Mouse (Mus musculus) cerebellum, postnatal 36 days (tissue): Measurements from ENCODE around the gene Trp73.

Experiments
- DNase-seq, 2 experiments: peaks; one replicate each; pipeline ENCODE4 v3.0.0; 2021 to 2022; ENCODE audit warnings: mixed read lengths in 2 of 2

Trp73 gene

DNA sequence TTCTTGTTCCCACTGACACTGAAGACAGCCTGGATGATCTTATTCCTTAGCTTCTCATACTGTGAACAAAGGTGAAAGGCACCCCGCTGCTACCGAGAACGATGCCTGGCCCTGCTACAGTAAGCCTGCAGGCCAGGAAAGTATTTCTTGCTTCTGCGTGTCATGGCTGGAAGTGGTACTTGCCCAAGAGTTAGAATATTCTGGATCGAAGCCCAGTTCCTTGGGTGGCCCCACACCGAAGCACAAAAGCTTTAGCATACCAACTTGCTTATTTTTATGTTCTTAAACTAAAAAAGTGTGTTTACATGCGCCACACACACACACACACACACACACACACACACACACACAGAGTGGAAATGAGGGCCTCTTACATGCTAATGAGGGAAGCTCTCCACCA lies 111.9 kb downstream of the Trp73 start:
- DNase-seq: no peak

- no peak for DNase-seq
Measured at GRCm38 (mm10) chr4:154026441-154026761, 113.6 kb downstream of the Trp73 start.

DNA sequence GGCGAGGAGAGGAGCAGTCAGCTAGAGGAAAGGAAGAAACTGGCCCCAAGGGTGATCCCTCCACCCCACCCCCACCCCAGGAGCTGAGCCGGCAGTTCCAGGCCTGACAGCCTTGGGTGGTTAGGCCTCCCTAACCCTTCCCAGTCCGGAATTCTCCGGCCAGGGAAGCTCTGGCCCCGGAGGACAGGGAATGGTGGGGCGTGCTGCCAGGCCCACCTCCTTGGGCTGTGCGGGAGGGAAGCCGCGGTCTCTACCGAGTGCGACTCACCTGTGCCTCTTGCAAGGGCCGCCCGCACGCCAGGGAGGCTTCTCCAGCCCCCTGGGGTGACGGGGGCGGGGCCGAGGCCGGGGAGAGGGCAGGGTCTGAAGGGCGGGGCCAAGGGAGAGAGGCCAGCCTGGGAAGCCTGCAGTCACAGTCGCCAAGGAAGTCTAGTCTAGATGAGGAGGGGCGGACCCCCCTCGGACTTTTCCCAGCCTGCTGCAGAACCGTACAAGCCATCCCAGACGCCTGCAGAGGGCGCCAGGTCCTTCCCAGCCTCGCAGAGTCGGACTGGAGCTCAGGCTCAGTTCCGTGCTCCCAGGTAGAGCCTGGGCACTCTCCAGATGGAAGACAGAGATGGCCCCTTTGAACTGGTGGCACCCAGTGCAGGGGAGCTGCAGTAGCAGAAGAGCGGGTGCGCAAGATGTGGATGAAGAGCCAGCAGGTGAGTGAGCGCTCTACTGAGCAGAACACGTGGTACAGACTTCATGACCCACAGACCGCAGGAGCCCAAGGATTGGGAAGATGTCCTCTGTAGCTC lies 114.2 kb downstream of the Trp73 start, which contains the start of gene Smim1:
Gene Smim1 (minus strand): TSS at position 590 of the 800 bp plus-strand sequence.
- DNase-seq: peak; percentile 59 to 64

- no peak for DNase-seq
Measured at GRCm38 (mm10) chr4:154024729-154025521, 115.1 kb downstream of the Trp73 start.

GRCm38 (mm10) chr4:154023754-154024601 lies 116.0 kb downstream of the Trp73 start:
- no peak for DNase-seq

DNA sequence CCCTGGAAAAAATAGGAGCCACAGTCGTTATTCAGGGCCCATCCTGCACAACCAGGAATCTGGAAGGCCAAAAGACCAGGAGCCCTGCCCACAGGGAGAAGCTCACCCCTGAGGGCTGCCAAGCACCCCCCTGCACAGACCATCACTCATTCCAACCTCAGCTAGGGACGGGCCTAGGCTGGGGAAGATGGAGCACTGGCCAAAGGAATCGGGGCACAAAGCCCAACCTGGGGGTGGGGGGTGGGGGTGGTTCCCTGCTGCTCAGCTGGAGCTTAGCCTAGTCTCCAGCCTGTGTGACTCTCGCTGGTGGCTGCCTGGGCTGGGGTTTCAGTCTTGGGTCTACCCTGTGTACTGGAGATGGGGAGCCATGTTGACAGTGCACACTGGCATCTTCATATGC lies 117.2 kb downstream of the Trp73 start:
- no peak for DNase-seq

GRCm38 (mm10) chr4:154022407-154022806 lies 117.6 kb downstream of the Trp73 start:
- DNase-seq: no peak

GRCm38 (mm10) chr4:154021432-154021831 lies 118.6 kb downstream of the Trp73 start:
- DNase-seq: no peak

- peak in 1 of 2 experiments; percentile 46 for DNase-seq
Measured at GRCm38 (mm10) chr4:154019571-154019970, 120.4 kb downstream of the Trp73 start.

DNA sequence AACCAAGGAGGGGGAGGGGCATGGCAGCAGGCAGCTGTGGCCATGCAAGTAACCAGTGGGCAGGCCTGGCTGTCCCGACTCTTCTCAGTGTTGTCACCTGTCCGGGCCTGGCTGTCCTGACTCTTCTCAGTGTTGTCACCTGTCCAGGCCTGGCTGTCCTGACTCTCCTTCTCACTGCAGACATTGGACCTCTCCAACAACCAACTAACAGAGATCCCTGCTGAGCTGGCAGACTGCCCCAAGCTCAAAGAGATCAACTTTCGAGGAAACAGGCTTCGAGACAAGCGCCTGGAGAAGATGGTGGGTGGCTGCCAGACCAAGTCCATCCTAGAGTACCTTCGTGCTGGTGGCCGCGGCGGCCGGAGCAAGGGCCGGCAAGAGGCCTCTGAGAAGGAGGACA lies 124.5 kb downstream of the Trp73 start:
- DNase-seq: no peak

DNA sequence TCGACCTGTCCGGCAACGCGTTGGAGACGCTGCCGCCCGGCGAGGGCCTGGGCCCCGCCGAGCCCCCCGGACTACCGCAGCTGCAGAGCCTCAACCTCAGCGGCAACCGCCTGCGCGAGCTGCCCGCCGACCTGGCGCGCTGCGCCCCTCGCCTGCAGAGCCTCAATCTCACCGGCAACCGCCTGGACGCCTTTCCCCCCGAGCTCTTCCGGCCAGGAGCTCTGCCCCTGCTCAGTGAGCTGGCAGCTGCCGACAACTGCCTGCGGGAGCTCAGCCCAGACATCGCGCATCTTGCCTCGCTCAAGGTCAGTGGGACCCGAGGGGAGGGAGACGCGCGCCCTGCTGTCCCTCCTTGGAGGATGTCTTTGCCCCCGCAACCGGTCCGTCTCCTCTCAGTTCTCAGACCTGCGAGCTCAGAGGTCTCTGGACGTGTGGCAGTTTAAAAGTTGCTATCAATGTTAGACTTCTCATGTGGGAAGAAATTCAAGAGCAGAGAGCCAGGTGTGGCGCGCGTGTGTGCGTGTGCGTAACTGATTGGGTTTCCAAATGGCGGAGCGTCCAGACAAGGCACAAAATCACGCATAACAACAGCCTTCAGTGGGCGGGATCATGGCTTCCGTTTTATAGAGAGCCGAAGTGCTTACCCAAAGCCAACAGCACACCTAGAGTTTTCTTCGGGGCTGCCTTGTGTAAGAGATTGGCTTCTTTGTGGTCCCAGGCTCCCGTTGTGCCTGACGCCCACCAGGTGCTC lies 127.7 kb downstream of the Trp73 start:
- no peak for DNase-seq

DNA sequence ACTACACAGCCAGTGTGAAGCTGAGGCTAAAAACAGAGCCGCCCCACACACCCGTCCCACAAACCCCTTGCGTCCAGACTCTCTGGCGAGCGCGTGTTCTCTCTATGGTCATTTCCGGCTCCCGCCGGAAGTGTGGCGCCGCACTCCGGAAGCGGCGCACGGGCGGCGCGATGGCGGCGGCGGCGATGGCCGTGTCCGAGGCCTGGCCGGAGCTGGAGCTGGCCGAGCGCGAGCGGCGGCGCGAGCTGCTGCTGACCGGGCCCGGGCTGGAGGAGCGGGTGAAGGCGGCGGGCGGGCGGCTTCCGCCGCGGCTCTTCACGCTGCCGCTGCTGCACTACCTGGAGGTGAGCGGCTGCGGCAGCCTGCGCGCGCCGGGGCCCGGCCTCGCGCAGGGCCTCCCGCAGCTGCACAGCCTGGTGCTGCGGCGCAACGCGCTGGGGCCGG lies 128.3 kb downstream of the Trp73 start, which contains the start of gene Lrrc47:
Gene Lrrc47 (plus strand): TSS at position 86 of the 444 bp plus-strand sequence.
- peak; percentile 85 to 88 for DNase-seq

DNA sequence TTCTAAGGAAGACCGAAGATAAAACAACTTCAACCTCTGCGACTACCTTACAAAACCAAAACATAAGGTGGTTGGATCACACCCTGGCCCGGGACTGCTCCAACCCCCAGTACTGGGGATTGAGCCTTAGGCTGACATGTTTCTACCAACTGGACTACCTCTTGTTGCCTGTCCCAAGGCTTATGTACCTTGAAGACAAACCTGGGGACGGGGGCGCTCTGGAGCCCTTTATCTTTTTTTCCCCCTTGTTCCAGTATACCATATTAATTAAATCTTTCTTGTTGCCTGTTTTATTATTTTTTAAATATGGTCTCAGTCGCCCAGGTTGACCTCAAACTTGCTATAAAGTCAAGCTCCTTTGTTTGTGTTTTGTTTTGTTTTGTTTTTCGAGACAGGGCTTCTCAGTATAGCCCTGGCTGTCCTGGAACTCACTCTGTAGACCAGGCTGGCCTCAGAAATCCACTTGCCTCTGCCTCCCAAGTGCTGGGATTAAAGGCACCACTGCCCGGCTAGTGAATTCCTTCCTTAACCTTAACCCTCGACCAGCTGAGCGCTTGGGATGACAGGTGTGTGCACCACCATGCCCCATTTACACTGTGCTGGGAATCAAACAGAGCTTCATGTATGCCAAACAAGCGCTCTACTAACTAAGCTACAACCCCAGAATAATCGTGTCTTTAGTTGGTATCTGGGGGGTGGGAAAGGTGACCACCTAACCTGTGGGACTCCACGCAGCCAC lies 128.9 kb downstream of the Trp73 start:
- DNase-seq: no peak

- DNase-seq: no peak
Measured at GRCm38 (mm10) chr4:154007759-154008158, 132.2 kb downstream of the Trp73 start.

GRCm38 (mm10) chr4:154006264-154006663 lies 133.7 kb downstream of the Trp73 start:
- no peak for DNase-seq
